Mouse (Mus musculus) limb, embryonic 15.5 days (tissue): ENCODE data around the gene Il12a. TPM values are rescaled to one million over a fixed set of nuclear protein-coding genes. Genes with fewer than 3 reads are reported as not detected.

Experiments used
- ATAC-seq: fragments of 200-750 bp; cut with Nextera tagmentation; 2 replicates; pipeline ENCODE4 v1.8.0; 2017; ENCODE audit warnings: low read depth, moderate TSS enrichment; ENCODE audit not compliant: insufficient number of reproducible peaks, low FRiP score, low TSS enrichment
- H3K27ac ChIP-seq: fragments of 300-500 bp; sonication (generic); 2 replicates; pipeline ENCODE4 v1.5.1; 2015; ENCODE audit warnings: moderate library complexity, mild to moderate bottlenecking, inconsistent platforms
- H3K27me3 ChIP-seq: fragments of 300-500 bp; sonication (generic); 2 replicates; pipeline ENCODE4 v1.6.1; 2015; ENCODE audit warnings: inconsistent platforms
- H3K36me3 ChIP-seq: fragments of 300-500 bp; sonication (generic); 2 replicates; pipeline ENCODE4 v1.6.1; 2015; ENCODE audit warnings: inconsistent platforms
- H3K4me1 ChIP-seq: fragments of 300-500 bp; sonication (generic); 2 replicates; pipeline ENCODE4 v1.6.1; 2015; ENCODE audit warnings: inconsistent platforms
- H3K4me2 ChIP-seq: fragments of 300-500 bp; sonication (generic); 2 replicates; pipeline ENCODE4 v1.6.1; 2015; ENCODE audit warnings: mild to moderate bottlenecking, inconsistent platforms
- H3K4me3 ChIP-seq: fragments of 300-500 bp; sonication (generic); 2 replicates; pipeline ENCODE4 v1.5.1; 2015; ENCODE audit warnings: mild to moderate bottlenecking, inconsistent platforms
- H3K9ac ChIP-seq: fragments of 300-500 bp; sonication (generic); 2 replicates; pipeline ENCODE4 v1.6.1; 2015; ENCODE audit warnings: inconsistent platforms
- H3K9me3 ChIP-seq: fragments of 300-500 bp; sonication (generic); 2 replicates; pipeline ENCODE4 v1.6.1; 2016; ENCODE audit warnings: inconsistent platforms
- WGBS: fragments of 180-500 bp; shearing (Covaris S2); methylation state at CpG from one replicate; pipeline ENCODE4 v1.1.7; 2015; 5-methylcytosine and 5-hydroxymethylcytosine counted together
- polyA plus RNA-seq: library from polyadenylated mRNA; unstranded; fragments of >200 nt; fragmentation: Nextera tagmentation; extraction: Ambion mirVana; gene quantifications from 2 replicates; pipeline ENCODE4 v1.2.1, GENCODE M21; 2015

Il12a gene
- 0.19 and 0.27 TPM in 2 replicates for polyA plus RNA-seq

DNA sequence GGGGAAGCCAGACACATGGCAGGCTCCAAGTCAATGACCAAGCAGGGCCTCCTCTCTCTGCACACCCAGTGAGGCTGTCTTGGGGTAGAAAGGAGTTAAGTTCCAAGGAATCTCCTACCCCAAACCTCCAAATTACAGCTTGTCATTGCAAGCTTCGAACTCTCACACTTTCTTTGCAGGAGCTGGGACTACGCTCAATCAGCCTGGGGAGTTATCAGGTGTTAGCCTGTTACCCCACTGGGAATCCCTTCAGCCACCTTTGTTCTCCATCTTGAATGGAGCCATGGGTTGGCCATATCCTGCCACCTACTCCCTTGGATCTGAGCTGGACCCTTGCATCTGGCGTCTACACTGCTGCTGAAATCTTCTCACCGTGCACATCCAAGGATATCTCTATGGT lies at the start of gene Il12a:
Gene Il12a, plus strand, starts transcription at position 301 of the 400 bp plus-strand sequence.
- Histone ChIP-seq H3K27ac (no peak within 1 kb of the TSS), H3K4me2 (no peak within 1 kb of the TSS), H3K27me3 (no peaks in the 10 kb centered on the region), H3K36me3 (no peaks in the 10 kb centered on the region), H3K4me1 (peaks cover 12% of the 10 kb centered on the region), H3K9me3 (no peaks in the 10 kb centered on the region), H3K9ac (no peak within 1 kb of the TSS), H3K4me3 (no peak within 1 kb of the TSS)
- ATAC-seq, result no peak
- WGBS, result 89% methylated on average over 4 of the region's 4 CpGs

GRCm38 (mm10) chr3:68642935-68643334 lies 47.5 kb upstream of the Il12a start:
- no peak overlapping the region for H3K27ac ChIP-seq
- WGBS, result 83% methylated on average over 7 of the region's 7 CpGs
- H3K4me1 ChIP-seq, result no peaks in the 10 kb centered on the region
- H3K36me3 ChIP-seq, result no peaks in the 10 kb centered on the region
- H3K27me3 ChIP-seq, result no peaks in the 10 kb centered on the region
- H3K9ac ChIP-seq, result no peak overlapping the region
- H3K4me3 ChIP-seq, result no peak overlapping the region
- no peaks in the 10 kb centered on the region for H3K9me3 ChIP-seq
- no peak overlapping the region for H3K4me2 ChIP-seq
- ATAC-seq, result no peak

DNA sequence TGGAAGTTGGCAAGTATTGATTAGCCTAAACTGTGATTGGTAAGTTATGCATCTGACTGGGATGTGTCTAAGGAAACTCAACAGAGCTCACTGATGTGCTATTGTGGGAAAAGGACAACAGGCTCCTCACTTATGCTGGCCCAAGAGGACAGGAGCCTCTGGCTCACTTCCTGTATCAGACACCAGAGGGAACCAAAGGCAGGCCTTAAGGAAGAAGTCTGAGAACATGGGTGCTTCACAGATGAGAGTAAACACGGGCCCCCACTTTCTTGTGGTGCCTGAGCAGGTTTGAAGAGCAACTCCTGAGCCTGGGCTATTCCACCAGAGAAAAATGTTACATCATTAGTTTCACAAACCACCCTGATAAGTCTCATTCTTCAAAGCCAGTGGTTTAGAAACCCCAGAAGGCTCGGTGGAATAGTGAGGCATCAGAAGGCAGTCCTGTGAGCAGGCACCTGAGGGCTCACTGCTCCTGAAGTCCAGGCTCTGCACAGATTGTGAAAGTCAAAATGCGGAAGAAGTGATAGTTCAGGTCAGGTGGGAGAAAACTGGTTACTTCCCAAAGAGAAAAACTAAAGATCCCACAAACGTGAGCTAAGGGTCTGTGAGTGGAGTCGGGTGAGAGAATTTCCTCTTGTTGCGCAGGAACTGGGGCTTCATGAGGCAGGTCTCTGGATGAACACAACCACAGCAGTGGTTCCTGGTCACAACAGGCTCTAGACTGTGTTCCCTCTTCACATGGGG lies 43.9 kb upstream of the Il12a start:
- Histone ChIP-seq H3K4me2 (no peak overlapping the region), H3K4me1 (no peaks in the 10 kb centered on the region), H3K36me3 (no peaks in the 10 kb centered on the region), H3K27ac (no peak overlapping the region), H3K9ac (no peak overlapping the region), H3K27me3 (no peaks in the 10 kb centered on the region), H3K4me3 (no peak overlapping the region), H3K9me3 (no peaks in the 10 kb centered on the region)
- no peak for ATAC-seq
- 80% methylated on average over 6 of the region's 6 CpGs for WGBS

GRCm38 (mm10) chr3:68647282-68647681 lies 43.2 kb upstream of the Il12a start:
- 80% methylated on average over 3 of the region's 3 CpGs for WGBS

DNA sequence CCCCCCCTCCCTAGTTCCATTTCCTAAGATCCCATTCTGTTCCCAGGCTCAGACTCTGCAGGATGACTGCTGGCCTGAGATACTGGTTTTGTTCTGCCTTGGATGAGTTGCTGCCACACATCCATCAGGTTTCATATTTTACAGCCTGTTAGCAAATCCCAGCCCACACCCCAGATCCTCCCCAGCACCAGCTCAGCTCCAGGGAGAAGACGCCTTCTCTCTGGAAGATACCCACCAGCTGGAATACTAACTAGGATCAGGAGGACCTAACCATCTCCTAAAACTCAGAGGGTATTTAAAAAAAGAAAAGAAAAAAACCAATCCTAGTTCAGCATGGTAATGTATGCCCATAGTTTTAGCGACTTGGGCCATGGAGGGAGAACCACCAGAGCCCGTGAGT lies 40.2 kb upstream of the Il12a start:
- no peak overlapping the region for H3K4me3 ChIP-seq
- H3K27me3 ChIP-seq, result no peaks in the 10 kb centered on the region
- no peak overlapping the region for H3K27ac ChIP-seq
- H3K4me1 ChIP-seq, result 0 out of 2 replicates have a peak, but pooled peaks cover 4% of the 10 kb centered on the region
- ATAC-seq, result no peak
- no peak overlapping the region for H3K9ac ChIP-seq
- no peaks in the 10 kb centered on the region for H3K9me3 ChIP-seq
- 92% methylated on average over 3 of the region's 3 CpGs for WGBS
- no peaks in the 10 kb centered on the region for H3K36me3 ChIP-seq
- H3K4me2 ChIP-seq, result no peak overlapping the region

More at GRCm38 (mm10) chr3:68647282-68647681, 43.2 kb upstream of the Il12a start:
- Histone ChIP-seq H3K36me3 (no peaks in the 10 kb centered on the region), H3K9me3 (no peaks in the 10 kb centered on the region), H3K4me2 (no peak overlapping the region), H3K4me3 (no peak overlapping the region), H3K4me1 (no peaks in the 10 kb centered on the region), H3K27ac (no peak overlapping the region), H3K9ac (no peak overlapping the region), H3K27me3 (no peaks in the 10 kb centered on the region)
- no peak for ATAC-seq

GRCm38 (mm10) chr3:68656607-68657352 lies 33.7 kb upstream of the Il12a start:
- no peaks in the 10 kb centered on the region for H3K9me3 ChIP-seq
- WGBS, result 81% methylated on average over 4 of the region's 4 CpGs
- no peak overlapping the region for H3K27ac ChIP-seq
- ATAC-seq, result no peak
- H3K27me3 ChIP-seq, result 0 out of 2 replicates have a peak, but pooled peaks cover 3% of the 10 kb centered on the region
- no peak overlapping the region for H3K9ac ChIP-seq
- no peaks in the 10 kb centered on the region for H3K36me3 ChIP-seq
- peaks cover 4% of the 10 kb centered on the region; the same call in 1 of the 2 replicates for H3K4me1 ChIP-seq
- H3K4me3 ChIP-seq, result no peak overlapping the region
- no peak overlapping the region for H3K4me2 ChIP-seq

DNA sequence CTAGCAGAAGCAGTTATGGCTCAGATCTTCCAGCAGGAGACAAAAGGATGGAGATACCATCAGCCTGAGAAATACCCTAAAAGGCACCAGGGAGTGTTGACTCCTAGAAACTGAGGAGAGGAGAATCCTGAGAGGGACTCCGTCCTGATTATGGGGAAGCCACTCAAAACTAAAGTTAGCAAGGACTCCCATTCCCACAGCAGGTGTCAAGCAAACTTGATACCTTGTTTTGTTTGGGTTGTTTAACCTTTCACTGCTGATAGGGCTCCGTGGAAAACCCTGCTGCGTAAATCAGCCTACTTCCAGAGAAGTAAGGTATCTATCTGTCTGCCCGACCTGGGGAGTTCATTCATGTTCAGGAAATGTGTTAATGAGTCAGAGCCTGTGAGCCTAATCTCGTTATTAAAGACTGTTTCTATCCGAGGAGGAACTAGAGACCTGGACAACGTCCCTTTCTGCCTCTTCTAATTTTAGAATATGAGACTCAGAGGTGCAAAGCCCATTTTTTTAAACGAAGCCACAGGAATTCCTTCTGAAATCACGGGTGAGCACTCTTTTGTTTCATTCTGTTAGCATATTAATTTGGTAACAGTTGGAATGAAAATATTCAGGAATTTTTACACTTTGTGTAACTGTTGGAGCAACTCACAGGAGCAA lies 32.7 kb upstream of the Il12a start:
- H3K4me3 ChIP-seq, result no peak overlapping the region
- H3K4me2 ChIP-seq, result no peak overlapping the region
- no peaks in the 10 kb centered on the region for H3K36me3 ChIP-seq
- H3K4me1 ChIP-seq, result peaks cover 4% of the 10 kb centered on the region; the same call in 1 of the 2 replicates
- WGBS, result 29% methylated on average over 9 of the region's 9 CpGs
- no peak for ATAC-seq
- no peak overlapping the region for H3K9ac ChIP-seq
- 0 out of 2 replicates have a peak, but pooled peaks cover 3% of the 10 kb centered on the region for H3K27me3 ChIP-seq
- H3K9me3 ChIP-seq, result no peaks in the 10 kb centered on the region
- H3K27ac ChIP-seq, result no peak overlapping the region

GRCm38 (mm10) chr3:68659996-68660395 lies 30.4 kb upstream of the Il12a start:
- Histone ChIP-seq H3K27ac (no peak overlapping the region), H3K9ac (no peak overlapping the region), H3K9me3 (no peaks in the 10 kb centered on the region), H3K27me3 (0 out of 2 replicates have a peak, but pooled peaks cover 3% of the 10 kb centered on the region), H3K4me1 (no peaks in the 10 kb centered on the region; the same call in 1 of the 2 replicates), H3K36me3 (no peaks in the 10 kb centered on the region), H3K4me2 (no peak overlapping the region), H3K4me3 (no peak overlapping the region)
- ATAC-seq, result no peak
- WGBS, result 93% methylated on average over 6 of the region's 6 CpGs

DNA sequence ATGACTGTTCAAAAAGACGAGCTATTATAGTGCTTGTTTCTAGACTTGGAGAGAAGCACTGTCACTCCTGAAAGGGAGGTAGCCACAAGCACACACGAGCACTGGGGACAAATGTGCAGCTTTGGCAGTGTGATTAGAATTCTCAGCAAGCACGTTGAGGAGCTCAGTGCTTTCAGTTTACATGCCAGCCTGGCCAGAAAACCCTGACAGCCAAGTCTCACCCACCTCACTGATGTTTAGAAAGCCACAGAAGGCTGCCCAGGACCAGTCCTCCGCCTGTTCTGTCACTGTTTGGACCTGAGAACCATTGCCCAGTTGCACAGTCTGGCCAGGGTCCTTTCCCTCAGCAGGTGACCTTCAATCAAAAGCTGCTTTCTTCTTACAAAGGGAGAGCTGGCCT lies 29.9 kb upstream of the Il12a start:
- no peaks in the 10 kb centered on the region for H3K9me3 ChIP-seq
- H3K4me1 ChIP-seq, result no peaks in the 10 kb centered on the region; the same call in 1 of the 2 replicates
- H3K9ac ChIP-seq, result no peak overlapping the region
- H3K4me2 ChIP-seq, result no peak overlapping the region
- no peak for ATAC-seq
- no peaks in the 10 kb centered on the region for H3K36me3 ChIP-seq
- no peak overlapping the region for H3K27ac ChIP-seq
- 0 out of 2 replicates have a peak, but pooled peaks cover 3% of the 10 kb centered on the region for H3K27me3 ChIP-seq
- H3K4me3 ChIP-seq, result no peak overlapping the region
- WGBS, result 75% methylated on average over 4 of the region's 4 CpGs

DNA sequence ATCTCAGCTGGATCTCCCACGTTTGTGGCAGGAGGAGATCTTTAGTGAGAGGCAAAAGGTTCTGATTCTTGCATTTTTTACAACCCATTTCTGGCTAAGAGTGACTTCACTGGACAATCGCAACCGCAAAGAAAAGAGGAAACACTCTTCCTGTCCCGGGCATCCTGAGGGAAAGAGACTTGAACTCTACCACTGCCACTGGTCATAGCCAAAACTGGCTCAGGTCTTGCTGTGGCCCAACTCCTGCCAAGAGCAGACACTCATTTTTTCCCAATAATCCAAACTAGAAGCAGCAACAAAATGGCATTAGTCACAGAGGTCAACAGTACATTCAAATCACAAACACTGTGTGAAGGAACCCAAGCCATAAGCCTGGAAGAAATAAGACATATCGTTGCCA lies 28.1 kb upstream of the Il12a start:
- Histone ChIP-seq H3K4me1 (no peaks in the 10 kb centered on the region; the same call in 1 of the 2 replicates), H3K9me3 (no peaks in the 10 kb centered on the region), H3K27me3 (peaks cover 1% of the 10 kb centered on the region; the same call in 1 of the 2 replicates), H3K27ac (no peak overlapping the region), H3K36me3 (no peaks in the 10 kb centered on the region), H3K4me3 (no peak overlapping the region), H3K9ac (no peak overlapping the region), H3K4me2 (no peak overlapping the region)
- ATAC-seq, result no peak
- WGBS, result 73% methylated on average over 5 of the region's 5 CpGs

- no peak overlapping the region for H3K27ac ChIP-seq
- no peak for ATAC-seq
- 69% methylated on average over 6 of the region's 6 CpGs for WGBS
These were observed 26.1 kb upstream of the Il12a start for GRCm38 (mm10) chr3:68664337-68664736.

More at GRCm38 (mm10) chr3:68664337-68664736, 26.1 kb upstream of the Il12a start:
- Histone ChIP-seq H3K9ac (no peak overlapping the region), H3K4me2 (no peak overlapping the region), H3K36me3 (no peaks in the 10 kb centered on the region), H3K4me3 (no peak overlapping the region), H3K27me3 (no peaks in the 10 kb centered on the region; the same call in 1 of the 2 replicates), H3K9me3 (no peaks in the 10 kb centered on the region), H3K4me1 (no peaks in the 10 kb centered on the region)
